Mouse (Mus musculus) forelimb bud, embryonic 11.5 days (tissue): ENCODE measurements around the gene Rnf8.
"Not testable (repeated sequence)": the region's sequence is repeated elsewhere in the genome, so short reads cannot be mapped to it uniquely, and the experiment has no call there.

Source experiments
- DNase-seq: peaks from one replicate; pipeline ENCODE4 v3.0.0-alpha.2; 2012; ENCODE audit warnings: low read depth, low spot score

Rnf8 gene

GRCm38 (mm10) chr17:29614115-29615023 is at the start of gene Rnf8, which contains the start of gene Gm28043:
Rnf8 (plus strand) TSS chr17:29614790.
Gm28043 (plus strand) TSS chr17:29614876.
- DNase-seq = peak; percentile 95

- DNase-seq = no peak
Observed at GRCm38 (mm10) chr17:29565521-29565920, 49.1 kb upstream of the Rnf8 start.

GRCm38 (mm10) chr17:29568435-29568834 is 46.2 kb upstream of the Rnf8 start:
- DNase-seq = no peak

- DNase-seq = no peak
Observed at GRCm38 (mm10) chr17:29569831-29570230, 44.8 kb upstream of the Rnf8 start.

GRCm38 (mm10) chr17:29579579-29580126 is 34.9 kb upstream of the Rnf8 start:
- DNase-seq = no peak

- DNase-seq = no peak
Observed at GRCm38 (mm10) chr17:29583569-29583968, 31.0 kb upstream of the Rnf8 start.

- DNase-seq = no peak
Observed at GRCm38 (mm10) chr17:29584306-29584705, 30.3 kb upstream of the Rnf8 start.

GRCm38 (mm10) chr17:29584737-29585136 is 29.9 kb upstream of the Rnf8 start:
- DNase-seq = no peak

GRCm38 (mm10) chr17:29585446-29585845 is 29.1 kb upstream of the Rnf8 start:
- no peak for DNase-seq

- no peak for DNase-seq
Observed at GRCm38 (mm10) chr17:29586921-29587320, 27.7 kb upstream of the Rnf8 start.

- no peak for DNase-seq
Observed at GRCm38 (mm10) chr17:29589221-29589898, 25.2 kb upstream of the Rnf8 start.

- DNase-seq = no peak
Observed at GRCm38 (mm10) chr17:29595891-29596770, 18.5 kb upstream of the Rnf8 start.

GRCm38 (mm10) chr17:29596771-29597132 is 17.8 kb upstream of the Rnf8 start:
- DNase-seq = no peak

- no peak for DNase-seq
Observed at GRCm38 (mm10) chr17:29599051-29599450, 15.5 kb upstream of the Rnf8 start.

GRCm38 (mm10) chr17:29599537-29599936 is 15.1 kb upstream of the Rnf8 start:
- no peak for DNase-seq

GRCm38 (mm10) chr17:29601391-29601790 is 13.2 kb upstream of the Rnf8 start:
- no peak for DNase-seq

- peak; percentile 89 for DNase-seq
Observed at GRCm38 (mm10) chr17:29603283-29603682, 11.3 kb upstream of the Rnf8 start.

GRCm38 (mm10) chr17:29613453-29613852 is 1.1 kb upstream of the Rnf8 start:
- not testable (repeated sequence) for DNase-seq

GRCm38 (mm10) chr17:29615024-29615551 is 498 bp downstream of the Rnf8 start:
- no peak for DNase-seq

GRCm38 (mm10) chr17:29615616-29616015 is 1.0 kb downstream of the Rnf8 start:
- DNase-seq = no peak

GRCm38 (mm10) chr17:29619231-29619630 is 4.6 kb downstream of the Rnf8 start:
- no peak for DNase-seq
